Mouse (Mus musculus) hindbrain, embryonic 15.5 days (tissue): ENCODE measurements around the gene Samd7. TPM values are rescaled to one million over a fixed set of nuclear protein-coding genes. Genes with fewer than 3 reads are reported as not detected.
"Not testable (repeated sequence)": the region's sequence is repeated elsewhere in the genome, so short reads cannot be mapped to it uniquely, and the experiment has no call there.

Source experiments
- ATAC-seq: fragments of 200-750 bp; cut with Nextera tagmentation; 2 replicates; pipeline ENCODE4 v1.8.0; 2017; ENCODE audit warnings: low read depth, moderate number of reproducible peaks, moderate TSS enrichment; ENCODE audit not compliant: low FRiP score
- H3K27ac ChIP-seq: fragments of 300-500 bp; sonication (generic); replicated peaks from 2 replicates; pipeline ENCODE4 v1.5.1; 2015; ENCODE audit warnings: mild to moderate bottlenecking, inconsistent platforms
- H3K27me3 ChIP-seq: fragments of 300-500 bp; sonication (generic); 2 replicates; pipeline ENCODE4 v1.6.1; 2015; ENCODE audit warnings: control low read depth, inconsistent platforms
- H3K36me3 ChIP-seq: fragments of 300-500 bp; sonication (generic); 2 replicates; pipeline ENCODE4 v1.6.1; 2015; ENCODE audit warnings: control low read depth, inconsistent platforms
- H3K4me1 ChIP-seq: fragments of 300-500 bp; sonication (generic); replicated peaks from 2 replicates; pipeline ENCODE4 v1.6.1; 2015; ENCODE audit warnings: control low read depth, inconsistent platforms
- H3K4me2 ChIP-seq: fragments of 300-500 bp; sonication (generic); 2 replicates; pipeline ENCODE4 v1.6.1; 2015; ENCODE audit warnings: moderate library complexity, mild to moderate bottlenecking, inconsistent platforms
- H3K4me3 ChIP-seq: fragments of 300-500 bp; sonication (generic); 2 replicates; pipeline ENCODE4 v1.5.1; 2015; ENCODE audit warnings: mild to moderate bottlenecking, inconsistent platforms
- H3K9ac ChIP-seq: fragments of 300-500 bp; sonication (generic); 2 replicates; pipeline ENCODE4 v1.6.1; 2015; ENCODE audit warnings: inconsistent platforms
- H3K9me3 ChIP-seq: fragments of 300-500 bp; sonication (generic); 2 replicates; pipeline ENCODE4 v1.6.1; 2016; ENCODE audit warnings: control low read depth, inconsistent platforms
- WGBS: fragments of 180-500 bp; shearing (Covaris S2); methylation state at CpG from one replicate; pipeline ENCODE4 v1.1.7; 2015; 5-methylcytosine and 5-hydroxymethylcytosine counted together
- polyA plus RNA-seq: library from polyadenylated mRNA; unstranded; fragments of >200 nt; fragmentation: Nextera tagmentation; extraction: Ambion mirVana; gene quantifications from 2 replicates; pipeline ENCODE4 v1.2.1, GENCODE M21; 2015

Gene Samd7
- 0.06 TPM in 1 of 2 replicates, not detected in the other for polyA plus RNA-seq

- ATAC-seq, result no peak
- H3K27ac ChIP-seq, result no peak within 1 kb of the TSS
- H3K36me3 ChIP-seq, result no peaks in the 10 kb centered on the region
- no peaks in the 10 kb centered on the region for H3K4me1 ChIP-seq
- no peak within 1 kb of the TSS for H3K9ac ChIP-seq
- no peaks in the 10 kb centered on the region for H3K27me3 ChIP-seq
- no peak within 1 kb of the TSS for H3K4me3 ChIP-seq
- H3K4me2 ChIP-seq, result no peak within 1 kb of the TSS
- 0 out of 2 replicates have a peak, but pooled peaks cover 5% of the 10 kb centered on the region for H3K9me3 ChIP-seq
- WGBS, result 86% methylated on average over 7 of the region's 7 CpGs
Measured at GRCm38 (mm10) chr3:30746006-30746405, at the start of gene Samd7. Gene Samd7 (plus strand): TSS chr3:30746293.

GRCm38 (mm10) chr3:30696346-30696745 lies 49.7 kb upstream of the Samd7 start:
- H3K36me3 ChIP-seq, result no peaks in the 10 kb centered on the region
- H3K4me2 ChIP-seq, result no peak overlapping the region
- H3K27me3 ChIP-seq, result no peaks in the 10 kb centered on the region
- H3K27ac ChIP-seq, result no peak overlapping the region
- no peak overlapping the region for H3K9ac ChIP-seq
- H3K4me1 ChIP-seq, result no peaks in the 10 kb centered on the region
- H3K9me3 ChIP-seq, result no peaks in the 10 kb centered on the region
- WGBS, result 17% methylated on average over 2 of the region's 2 CpGs
- 0 out of 2 replicates have a peak, but pooled peaks have one; percentile 19 for ATAC-seq
- H3K4me3 ChIP-seq, result no peak overlapping the region

- no peak for ATAC-seq
- WGBS, result 73% methylated on average over 4 of the region's 4 CpGs
- no peaks in the 10 kb centered on the region for H3K9me3 ChIP-seq
- no peak overlapping the region for H3K9ac ChIP-seq
- no peak overlapping the region for H3K27ac ChIP-seq
- no peak overlapping the region for H3K4me2 ChIP-seq
- no peaks in the 10 kb centered on the region for H3K36me3 ChIP-seq
- no peaks in the 10 kb centered on the region for H3K27me3 ChIP-seq
- no peaks in the 10 kb centered on the region for H3K4me1 ChIP-seq
- no peak overlapping the region for H3K4me3 ChIP-seq
Measured at GRCm38 (mm10) chr3:30697891-30698290, 48.2 kb upstream of the Samd7 start.

DNA sequence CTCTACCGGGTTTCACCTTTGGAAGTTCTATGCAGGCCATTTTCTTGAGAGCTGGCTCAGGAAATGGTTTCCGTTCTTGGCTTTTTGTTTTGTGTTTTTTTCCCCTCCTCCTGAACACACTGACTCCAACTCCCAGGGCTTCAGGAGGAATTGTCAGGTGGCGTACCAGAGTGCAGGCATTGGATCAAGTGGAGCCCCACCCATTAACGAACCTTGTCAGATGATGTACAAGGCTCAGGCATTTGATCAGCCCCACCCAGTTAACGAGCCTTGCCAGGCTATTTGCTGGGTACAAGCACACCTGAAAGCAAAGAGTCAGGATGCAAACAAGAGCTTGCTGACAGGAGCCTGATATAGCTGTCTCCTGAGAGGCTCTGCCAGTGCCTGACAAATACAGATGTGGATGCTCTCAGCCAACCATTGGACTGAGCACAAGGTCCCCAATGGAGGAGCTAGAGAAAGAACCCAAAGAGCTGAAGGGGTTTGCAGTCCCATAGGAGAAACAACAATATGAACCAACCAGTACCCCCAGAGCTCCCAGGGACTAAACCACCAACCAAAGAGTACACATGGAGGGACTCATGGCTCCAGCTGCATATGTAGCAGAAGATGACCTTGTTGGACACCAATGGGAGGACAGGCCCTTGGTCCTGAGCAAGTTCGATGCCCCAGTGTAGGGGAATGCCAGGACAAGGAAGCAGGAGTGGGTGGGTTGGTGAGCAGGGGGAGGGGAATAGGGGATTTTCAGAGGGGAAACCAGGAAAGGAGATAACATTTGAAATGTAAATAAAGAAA lies 46.2 kb upstream of the Samd7 start, which contains the start of gene Lrrc31:
Lrrc31 (minus strand) TSS at position 133 of the 795 bp plus-strand sequence.
- not testable (repeated sequence) for H3K9ac ChIP-seq, H3K27ac ChIP-seq, H3K9me3 ChIP-seq, H3K27me3 ChIP-seq, H3K4me2 ChIP-seq, H3K4me1 ChIP-seq, H3K36me3 ChIP-seq, H3K4me3 ChIP-seq, ATAC-seq
- WGBS, result 91% methylated on average over 6 of the region's 6 CpGs

DNA sequence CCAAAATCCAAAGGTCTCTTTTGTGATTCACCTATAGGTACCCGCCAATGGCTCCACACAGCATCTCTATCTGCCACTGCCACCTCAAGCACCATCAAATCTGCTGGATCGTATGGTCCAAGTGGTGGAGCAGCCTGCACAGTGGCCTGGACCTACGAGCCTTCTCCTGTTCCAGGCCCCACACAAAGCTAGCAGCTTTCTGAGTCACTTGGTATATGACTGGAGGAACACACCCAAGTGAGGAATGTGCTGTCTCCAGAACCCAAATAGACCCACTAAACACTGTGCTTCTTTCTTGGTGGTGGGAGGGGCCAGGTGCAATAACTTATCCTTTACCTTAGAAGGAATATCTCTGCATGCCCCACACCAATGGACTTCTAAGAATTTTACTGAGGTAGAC lies 40.1 kb upstream of the Samd7 start:
- H3K27me3 ChIP-seq, result no peaks in the 10 kb centered on the region
- H3K4me1 ChIP-seq, result no peaks in the 10 kb centered on the region
- no peaks in the 10 kb centered on the region for H3K9me3 ChIP-seq
- H3K36me3 ChIP-seq, result no peaks in the 10 kb centered on the region
- no peak for ATAC-seq
- no peak overlapping the region for H3K4me2 ChIP-seq
- H3K4me3 ChIP-seq, result no peak overlapping the region
- H3K9ac ChIP-seq, result no peak overlapping the region
- whole genome bisulfite sequencing, result 88% methylated on average over 3 of the region's 3 CpGs
- H3K27ac ChIP-seq, result no peak overlapping the region

DNA sequence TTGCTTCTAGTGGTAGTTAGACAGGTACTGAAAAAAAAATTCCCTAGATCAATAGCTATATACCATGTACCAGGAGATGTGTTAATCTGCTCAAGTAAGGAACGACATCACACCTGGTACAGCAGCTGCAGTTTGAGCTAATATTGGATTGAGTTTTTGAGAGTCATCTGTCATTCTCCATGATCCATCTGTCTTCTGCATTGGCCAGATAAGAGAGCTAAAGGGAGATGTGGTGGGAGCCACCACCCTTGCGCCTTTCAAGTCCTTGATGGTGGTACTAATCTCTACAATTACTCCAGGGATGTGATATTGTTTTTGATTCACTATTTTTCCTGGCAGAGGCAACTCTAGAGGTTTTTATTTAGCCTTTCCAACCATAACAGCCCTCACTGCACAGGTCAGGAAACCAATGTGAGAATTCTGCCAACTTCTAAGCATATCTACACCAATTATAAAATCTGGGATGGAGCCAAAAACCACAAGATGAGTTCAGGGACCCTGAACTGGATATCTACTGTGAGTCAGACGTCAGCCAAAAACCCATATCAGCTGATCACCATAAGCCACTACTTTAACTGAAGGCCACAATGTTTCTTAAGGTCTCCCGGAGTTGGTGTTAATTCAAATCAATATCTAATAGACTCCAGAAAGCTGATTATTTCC lies 39.3 kb upstream of the Samd7 start:
- Histone ChIP-seq H3K9ac (no peak overlapping the region), H3K27me3 (no peaks in the 10 kb centered on the region), H3K27ac (no peak overlapping the region), H3K4me2 (no peak overlapping the region), H3K4me3 (no peak overlapping the region), H3K4me1 (no peaks in the 10 kb centered on the region), H3K9me3 (no peaks in the 10 kb centered on the region), H3K36me3 (no peaks in the 10 kb centered on the region)
- 78% methylated on average over 4 of the region's 4 CpGs for WGBS
- ATAC-seq, result no peak

- ATAC-seq, result no peak
Measured at GRCm38 (mm10) chr3:30710191-30710590, 35.9 kb upstream of the Samd7 start.

GRCm38 (mm10) chr3:30713334-30713733 lies 32.8 kb upstream of the Samd7 start:
- H3K36me3 ChIP-seq, result no peaks in the 10 kb centered on the region
- no peak overlapping the region for H3K9ac ChIP-seq
- WGBS, result 85% methylated on average over 1 of the region's 1 CpGs
- H3K9me3 ChIP-seq, result no peaks in the 10 kb centered on the region
- no peak overlapping the region for H3K4me2 ChIP-seq
- H3K27me3 ChIP-seq, result no peaks in the 10 kb centered on the region
- H3K4me1 ChIP-seq, result no peaks in the 10 kb centered on the region
- no peak overlapping the region for H3K4me3 ChIP-seq
- no peak overlapping the region for H3K27ac ChIP-seq
- ATAC-seq, result no peak

More at GRCm38 (mm10) chr3:30710191-30710590, 35.9 kb upstream of the Samd7 start:
- no peak overlapping the region for H3K4me3 ChIP-seq
- H3K9ac ChIP-seq, result no peak overlapping the region
- H3K27me3 ChIP-seq, result no peaks in the 10 kb centered on the region
- H3K4me2 ChIP-seq, result no peak overlapping the region
- H3K36me3 ChIP-seq, result no peaks in the 10 kb centered on the region
- no peaks in the 10 kb centered on the region for H3K4me1 ChIP-seq
- WGBS, result 85% methylated on average over 6 of the region's 6 CpGs
- H3K27ac ChIP-seq, result no peak overlapping the region
- H3K9me3 ChIP-seq, result no peaks in the 10 kb centered on the region

DNA sequence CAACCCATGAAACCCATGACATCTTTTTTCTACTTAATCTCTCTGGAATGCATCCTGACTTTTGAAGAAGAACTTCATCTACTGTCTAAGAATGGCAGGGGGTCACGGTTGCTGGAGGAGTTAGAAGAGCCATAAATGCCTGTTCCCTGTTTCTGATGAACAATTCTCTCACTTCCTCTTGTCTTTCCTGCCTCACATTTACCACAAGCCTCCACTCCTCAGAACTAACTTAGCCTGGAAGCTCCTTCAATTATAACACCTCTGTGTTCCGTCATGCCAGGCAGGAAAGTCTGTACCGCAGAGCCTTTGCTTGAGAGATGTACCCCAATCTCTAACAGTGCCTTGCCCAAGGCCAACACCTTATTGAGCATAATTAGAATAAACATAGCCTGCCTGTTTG lies 27.4 kb upstream of the Samd7 start:
- H3K27me3 ChIP-seq, result no peaks in the 10 kb centered on the region
- 90% methylated on average over 3 of the region's 3 CpGs for WGBS
- H3K9me3 ChIP-seq, result no peaks in the 10 kb centered on the region
- no peaks in the 10 kb centered on the region for H3K36me3 ChIP-seq
- no peak overlapping the region for H3K27ac ChIP-seq
- H3K4me3 ChIP-seq, result no peak overlapping the region
- H3K4me2 ChIP-seq, result no peak overlapping the region
- 0 out of 2 replicates have a peak, but pooled peaks cover 5% of the 10 kb centered on the region for H3K4me1 ChIP-seq
- no peak for ATAC-seq
- no peak overlapping the region for H3K9ac ChIP-seq

- ATAC-seq, result no peak
- Histone ChIP-seq H3K36me3 (no peaks in the 10 kb centered on the region), H3K27me3 (no peaks in the 10 kb centered on the region), H3K9me3 (no peaks in the 10 kb centered on the region), H3K4me3 (no peak overlapping the region), H3K4me2 (no peak overlapping the region), H3K4me1 (0 out of 2 replicates have a peak, but pooled peaks cover 5% of the 10 kb centered on the region), H3K9ac (no peak overlapping the region), H3K27ac (no peak overlapping the region)
- WGBS, result 89% methylated on average over 4 of the region's 4 CpGs
Measured at GRCm38 (mm10) chr3:30722036-30722435, 24.1 kb upstream of the Samd7 start.

DNA sequence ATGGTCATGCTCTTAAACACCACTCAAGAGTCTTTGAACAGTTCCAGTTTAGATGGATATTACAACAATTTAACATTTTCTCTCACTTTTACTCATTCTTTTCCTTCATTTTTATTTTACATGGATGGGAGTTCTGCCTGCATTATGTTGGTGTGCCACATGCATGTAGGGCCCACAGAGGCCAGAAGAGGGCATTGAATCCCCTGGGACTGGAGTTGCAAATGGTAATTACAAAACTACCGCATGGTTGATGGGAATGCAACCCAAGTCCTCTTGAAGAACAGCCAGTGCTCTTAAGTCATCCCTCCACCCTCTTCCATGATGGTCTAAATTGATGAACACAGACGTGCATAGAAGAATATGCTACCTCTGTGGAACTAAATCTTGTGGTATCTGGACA lies 23.6 kb upstream of the Samd7 start:
- Histone ChIP-seq H3K4me3 (no peak overlapping the region), H3K27me3 (no peaks in the 10 kb centered on the region), H3K36me3 (no peaks in the 10 kb centered on the region), H3K9ac (no peak overlapping the region), H3K27ac (no peak overlapping the region), H3K4me2 (no peak overlapping the region), H3K4me1 (0 out of 2 replicates have a peak, but pooled peaks cover 5% of the 10 kb centered on the region), H3K9me3 (no peaks in the 10 kb centered on the region)
- WGBS, result 86% methylated on average over 2 of the region's 2 CpGs
- no peak for ATAC-seq

DNA sequence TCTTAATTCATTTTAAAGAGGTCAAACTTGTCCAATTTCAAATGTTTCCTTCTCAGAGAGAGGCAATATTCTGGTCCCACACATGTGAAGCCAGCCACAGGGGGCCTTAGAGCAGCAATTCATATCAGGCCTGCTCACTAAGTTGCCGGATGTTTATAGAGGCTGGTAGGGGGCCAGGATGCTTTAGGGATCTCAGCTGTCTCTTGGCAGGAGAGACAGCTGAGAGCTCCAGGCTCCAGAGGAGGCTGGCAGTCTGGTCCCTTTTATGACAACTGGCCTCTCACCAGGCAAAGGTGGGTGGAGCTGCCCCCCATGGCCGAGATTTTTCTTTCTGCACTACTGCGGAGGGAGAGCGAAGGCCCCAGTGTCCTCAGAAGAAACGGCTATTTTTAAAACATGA lies 22.9 kb upstream of the Samd7 start:
- 0 out of 2 replicates have a peak, but pooled peaks have one; percentile 45 for ATAC-seq
- Histone ChIP-seq H3K27me3 (no peaks in the 10 kb centered on the region), H3K4me1 (0 out of 2 replicates have a peak, but pooled peaks cover 5% of the 10 kb centered on the region), H3K9me3 (no peaks in the 10 kb centered on the region), H3K36me3 (no peaks in the 10 kb centered on the region), H3K4me3 (no peak overlapping the region), H3K27ac (no peak overlapping the region), H3K9ac (no peak overlapping the region), H3K4me2 (no peak overlapping the region)
- WGBS, result 46% methylated on average over 5 of the region's 5 CpGs
